Mouse (Mus musculus) kidney, postnatal 0 days (tissue): ENCODE data around the gene Cers3. TPM values are rescaled to one million over a fixed set of nuclear protein-coding genes. Genes with fewer than 3 reads are reported as not detected.

Experiments used
- ATAC-seq: fragments of 200-750 bp; cut with Nextera tagmentation; replicated peaks from 2 replicates; pipeline ENCODE4 v1.8.0; 2017; ENCODE audit warnings: low read depth, moderate number of reproducible peaks, moderate TSS enrichment, moderate library complexity; ENCODE audit not compliant: low FRiP score
- DNase-seq: peaks from one replicate; pipeline ENCODE4 v3.0.0-alpha.2; 2016; ENCODE audit warnings: low spot score
- H3K27ac ChIP-seq: fragments of 300-500 bp; sonication (generic); 2 replicates; pipeline ENCODE4 v1.5.1; 2014; ENCODE audit warnings: mild to moderate bottlenecking
- H3K27me3 ChIP-seq: fragments of 300-500 bp; sonication (generic); 2 replicates; pipeline ENCODE4 v1.6.1; 2014; ENCODE audit warnings: low read length, mixed read lengths; ENCODE audit not compliant: insufficient read depth
- H3K36me3 ChIP-seq: fragments of 300-500 bp; sonication (generic); 2 replicates; pipeline ENCODE4 v1.6.1; 2014; ENCODE audit warnings: low read length, mixed read lengths; ENCODE audit not compliant: insufficient read depth
- H3K4me1 ChIP-seq: fragments of 300-500 bp; sonication (generic); replicated peaks from 2 replicates; pipeline ENCODE4 v1.6.1; 2014; ENCODE audit warnings: antibody characterized with exemption, low read length, mixed read lengths; ENCODE audit not compliant: insufficient read depth
- H3K4me2 ChIP-seq: fragments of 300-500 bp; sonication (generic); 2 replicates; pipeline ENCODE4 v1.6.1; 2014; ENCODE audit warnings: mild to moderate bottlenecking, low read length, moderate library complexity, mixed read lengths
- H3K4me3 ChIP-seq: fragments of 300-500 bp; sonication (generic); replicated peaks from 2 replicates; pipeline ENCODE4 v1.5.1; 2014; ENCODE audit warnings: low read depth, low read length
- H3K9ac ChIP-seq: fragments of 300-500 bp; sonication (generic); 2 replicates; pipeline ENCODE4 v1.6.1; 2014; ENCODE audit warnings: low read depth, low read length
- H3K9me3 ChIP-seq: fragments of 300-500 bp; sonication (generic); replicated peaks from 2 replicates; pipeline ENCODE4 v1.6.1; 2016; ENCODE audit warnings: low read length, inconsistent platforms, mixed read lengths
- CTCF ChIP-seq: IDR thresholded peaks from 2 replicates; pipeline ENCODE4 v1.5.1; 2016; ENCODE audit warnings: antibody characterized with exemption, low read depth, mild to moderate bottlenecking, moderate library complexity
- WGBS: fragments of 180-500 bp; shearing (Covaris S2); extraction: QIAGEN DNeasy Blood & Tissue Kit; methylation state at CpG from one replicate; pipeline ENCODE4 v1.1.7; 2014; 5-methylcytosine and 5-hydroxymethylcytosine counted together
- polyA plus RNA-seq: library from polyadenylated mRNA; unstranded; fragments of >200 nt; fragmentation: Nextera tagmentation; extraction: Ambion mirVana; gene quantifications from 2 replicates; pipeline ENCODE4 v1.2.1, GENCODE M21; 2015

Cers3 gene
- polyA plus RNA-seq, 1 experiment from 2014 or later = 2.7 TPM

DNA sequence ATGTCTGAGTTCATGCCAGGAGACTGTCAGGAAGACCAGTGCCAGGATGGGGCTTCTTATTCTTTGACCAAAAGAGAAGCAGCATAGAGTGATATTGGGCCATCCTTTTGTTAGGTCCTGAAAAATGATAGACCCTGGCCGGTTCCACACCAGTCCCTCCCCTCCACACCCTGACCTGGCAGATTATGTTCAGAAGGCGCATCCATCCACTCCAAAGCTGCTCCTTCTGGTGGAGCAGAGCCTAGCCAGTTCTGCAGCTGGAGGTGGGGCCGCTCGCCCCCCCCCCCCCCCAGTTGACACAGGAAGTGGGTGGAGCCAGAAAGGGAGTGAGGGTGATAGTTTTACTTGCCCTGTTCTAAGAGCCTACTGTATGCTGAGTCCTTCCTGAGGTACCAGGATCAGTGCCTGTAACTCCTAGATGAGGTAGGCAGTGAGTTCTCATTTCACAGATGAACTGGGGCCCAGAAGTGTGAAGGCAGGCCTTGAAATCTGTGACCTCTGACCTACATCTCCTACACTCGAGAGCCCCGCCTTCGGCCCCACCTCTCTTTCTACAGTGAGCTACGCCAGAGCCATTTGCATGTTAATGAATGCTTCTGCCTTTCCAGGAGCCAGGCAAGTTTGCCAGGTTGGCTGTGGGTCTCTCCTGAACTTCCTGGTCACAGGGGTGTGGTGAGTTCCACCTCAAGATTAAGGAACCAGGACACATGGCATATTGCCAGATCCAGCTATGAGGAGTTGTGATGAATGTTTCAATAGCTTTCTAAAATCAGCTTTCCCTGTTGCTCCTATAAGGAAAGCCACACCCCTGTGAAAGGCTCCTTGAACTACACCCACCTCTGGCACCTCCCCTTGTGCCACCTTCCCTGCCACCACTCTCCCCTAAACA is 46.8 kb downstream of the Cers3 start:
- Histone ChIP-seq H3K4me2 (no peak overlapping the region), H3K4me1 (peaks cover 9% of the 10 kb centered on the region), H3K27me3 (no peaks in the 10 kb centered on the region), H3K36me3 (no peaks in the 10 kb centered on the region), H3K9ac (no peak overlapping the region), H3K4me3 (no peak overlapping the region), H3K27ac (peak overlapping the region; percentile 36), H3K9me3 (no peaks in the 10 kb centered on the region)
- DNase-seq = peak; percentile 35
- TF ChIP-seq CTCF = no peak
- ATAC-seq = peak; percentile 79
- WGBS = 30% methylated on average over 8 of the region's 8 CpGs

DNA sequence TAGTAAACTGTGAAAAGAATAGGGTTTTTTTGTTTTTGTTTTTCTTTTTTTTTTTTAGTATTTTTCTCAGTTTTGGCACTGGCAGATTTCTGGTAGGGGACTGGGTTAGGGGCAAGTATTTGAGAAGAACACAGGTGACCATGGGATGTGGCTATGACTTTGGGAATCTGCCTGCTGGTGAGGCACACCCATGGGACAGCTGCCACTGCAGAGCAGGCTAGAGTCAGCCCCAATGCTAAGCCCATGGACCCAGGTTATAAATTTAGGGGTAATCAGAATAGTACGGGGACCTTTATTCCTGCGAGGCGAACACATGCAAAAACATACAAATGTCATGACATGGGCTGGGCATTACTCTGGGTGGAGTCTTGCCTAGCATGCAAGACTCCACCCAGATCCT is 47.7 kb downstream of the Cers3 start:
- no peak for TF ChIP-seq CTCF
- no peak overlapping the region for H3K4me3 ChIP-seq
- no peak for DNase-seq

DNA sequence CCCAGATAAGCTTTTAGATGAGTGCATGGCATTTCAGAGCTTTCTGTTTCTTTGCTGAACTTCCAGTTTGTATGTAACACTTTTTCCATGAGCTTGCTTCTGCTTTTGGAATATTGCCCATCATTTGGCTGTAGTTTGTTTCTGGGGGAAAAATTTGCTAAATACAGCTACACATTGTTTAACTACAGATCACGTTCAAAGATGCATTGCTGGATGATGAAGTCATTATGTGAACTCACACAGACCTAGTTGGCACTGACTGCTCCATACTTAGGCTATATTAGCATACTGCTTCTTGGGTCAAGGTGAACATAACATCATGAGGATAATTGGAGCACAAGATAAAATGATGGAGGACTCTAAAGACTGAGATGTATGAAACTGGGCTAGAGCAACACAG is 53.6 kb downstream of the Cers3 start:
- no peaks in the 10 kb centered on the region for H3K27me3 ChIP-seq
- TF ChIP-seq CTCF = no peak
- DNase-seq (no peak), ATAC-seq (no peak)
- no peaks in the 10 kb centered on the region for H3K4me1 ChIP-seq
- H3K4me3 ChIP-seq = no peak overlapping the region
- H3K27ac ChIP-seq = no peak overlapping the region
- no peak overlapping the region for H3K4me2 ChIP-seq
- WGBS = 40% methylated on average over 1 of the region's 1 CpGs
- H3K9me3 ChIP-seq = no peaks in the 10 kb centered on the region
- no peak overlapping the region for H3K9ac ChIP-seq
- H3K36me3 ChIP-seq = no peaks in the 10 kb centered on the region

More for the DNA sequence above, 47.7 kb downstream of the Cers3 start:
- H3K4me1 ChIP-seq = peaks cover 9% of the 10 kb centered on the region
- 75% methylated on average over 3 of the region's 3 CpGs for WGBS
- no peaks in the 10 kb centered on the region for H3K36me3 ChIP-seq
- no peaks in the 10 kb centered on the region for H3K9me3 ChIP-seq
- ATAC-seq = no peak
- H3K9ac ChIP-seq = no peak overlapping the region
- no peak overlapping the region for H3K4me2 ChIP-seq
- H3K27me3 ChIP-seq = no peaks in the 10 kb centered on the region
- 0 out of 2 replicates have a peak overlapping the region, but pooled peaks have one; percentile 36 for H3K27ac ChIP-seq

DNA sequence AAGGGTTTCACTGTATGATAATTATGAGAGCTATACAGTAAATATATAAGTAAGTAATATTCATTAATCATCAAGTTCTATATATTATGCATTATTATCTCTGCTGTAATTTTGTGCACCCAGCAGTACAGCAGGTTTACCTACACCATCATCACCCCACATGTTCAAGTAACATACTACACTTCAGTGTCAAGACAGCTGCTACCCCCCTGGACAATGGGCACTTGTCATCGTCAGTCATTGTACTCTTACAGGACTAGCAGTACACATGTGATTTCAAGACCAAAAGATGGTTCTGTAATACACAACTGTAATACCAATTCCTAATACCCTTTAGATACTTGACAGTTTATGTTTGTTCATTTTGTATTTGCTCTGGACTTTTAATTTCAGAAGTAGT is 54.0 kb downstream of the Cers3 start:
- Histone ChIP-seq H3K4me3 (no peak overlapping the region), H3K4me1 (no peaks in the 10 kb centered on the region), H3K9me3 (no peaks in the 10 kb centered on the region), H3K36me3 (no peaks in the 10 kb centered on the region), H3K27ac (no peak overlapping the region), H3K27me3 (no peaks in the 10 kb centered on the region), H3K4me2 (no peak overlapping the region), H3K9ac (no peak overlapping the region)
- no peak for TF ChIP-seq CTCF
- WGBS = 83% methylated on average over 1 of the region's 1 CpGs
- no peak for ATAC-seq
- DNase-seq = no peak

DNA sequence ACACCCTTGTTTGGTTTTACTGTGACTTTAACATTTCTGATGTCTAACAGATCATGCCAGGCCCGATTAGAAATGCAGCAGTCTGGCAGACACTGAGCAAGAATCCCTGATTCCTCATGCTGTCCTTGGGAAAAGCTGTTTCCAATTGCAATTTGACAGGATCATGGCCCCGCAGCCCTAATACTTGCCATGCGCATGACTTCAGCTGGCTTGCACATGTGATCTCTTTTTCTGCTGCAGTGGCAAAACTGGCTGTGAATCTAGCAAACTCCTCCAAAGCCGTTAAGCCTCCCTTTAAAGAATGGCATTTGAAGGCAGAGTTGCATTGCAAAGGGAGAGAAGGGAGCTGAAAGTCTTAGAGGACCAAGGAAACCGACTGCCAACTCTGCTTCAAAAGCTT is 55.5 kb downstream of the Cers3 start:
- H3K4me2 ChIP-seq = no peak overlapping the region
- H3K27ac ChIP-seq = no peak overlapping the region
- no peak for DNase-seq
- ATAC-seq = no peak
- 0 out of 2 replicates have a peak, but pooled peaks cover 4% of the 10 kb centered on the region for H3K4me1 ChIP-seq
- H3K9ac ChIP-seq = no peak overlapping the region
- H3K4me3 ChIP-seq = no peak overlapping the region
- TF ChIP-seq CTCF = no peak
- no peaks in the 10 kb centered on the region for H3K9me3 ChIP-seq
- H3K36me3 ChIP-seq = no peaks in the 10 kb centered on the region
- H3K27me3 ChIP-seq = no peaks in the 10 kb centered on the region
- 44% methylated on average over 5 of the region's 5 CpGs for WGBS

DNA sequence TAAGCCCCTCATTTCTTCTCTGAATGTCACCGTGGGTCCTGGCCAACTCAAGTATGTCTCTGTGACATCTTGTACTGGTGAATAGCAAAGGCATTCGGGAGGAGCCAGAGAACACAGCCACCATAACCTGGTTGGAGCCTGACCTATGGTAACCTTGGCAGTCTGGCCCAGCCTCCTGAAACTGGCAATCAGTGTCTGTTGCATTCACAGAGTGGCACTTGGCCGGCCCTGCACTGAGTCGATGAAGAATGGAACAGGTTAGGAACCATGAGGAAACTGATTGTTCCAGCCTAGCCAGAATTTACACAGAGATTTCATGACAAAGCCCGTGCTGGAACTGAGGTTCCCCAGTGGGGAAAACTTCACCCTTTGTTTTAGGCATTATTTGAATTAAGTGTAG is 57.5 kb downstream of the Cers3 start:
- ATAC-seq = no peak
- no peak overlapping the region for H3K4me2 ChIP-seq
- no peaks in the 10 kb centered on the region for H3K27me3 ChIP-seq
- H3K9me3 ChIP-seq = no peaks in the 10 kb centered on the region
- no peaks in the 10 kb centered on the region for H3K36me3 ChIP-seq
- no peak overlapping the region for H3K27ac ChIP-seq
- 68% methylated on average over 5 of the region's 5 CpGs for WGBS
- no peak for DNase-seq
- no peak overlapping the region for H3K9ac ChIP-seq
- no peak overlapping the region for H3K4me3 ChIP-seq
- 0 out of 2 replicates have a peak, but pooled peaks cover 5% of the 10 kb centered on the region for H3K4me1 ChIP-seq
- no peak for TF ChIP-seq CTCF
